Mouse (Mus musculus) cerebellum, adult (tissue): ENCODE measurements around the gene Tbx21.
A peak's percentile ranks its signal among the peaks of the same experiment; 100 is the strongest.

ENCODE experiments used
- ATAC-seq: cut with Nextera tagmentation; 2 replicates; pipeline ENCODE4 v1.9.2; 2017; ENCODE audit warnings: mild to moderate bottlenecking, moderate library complexity, mixed read lengths; ENCODE audit not compliant: insufficient number of reproducible peaks, low FRiP score, low TSS enrichment

Gene Tbx21

DNA sequence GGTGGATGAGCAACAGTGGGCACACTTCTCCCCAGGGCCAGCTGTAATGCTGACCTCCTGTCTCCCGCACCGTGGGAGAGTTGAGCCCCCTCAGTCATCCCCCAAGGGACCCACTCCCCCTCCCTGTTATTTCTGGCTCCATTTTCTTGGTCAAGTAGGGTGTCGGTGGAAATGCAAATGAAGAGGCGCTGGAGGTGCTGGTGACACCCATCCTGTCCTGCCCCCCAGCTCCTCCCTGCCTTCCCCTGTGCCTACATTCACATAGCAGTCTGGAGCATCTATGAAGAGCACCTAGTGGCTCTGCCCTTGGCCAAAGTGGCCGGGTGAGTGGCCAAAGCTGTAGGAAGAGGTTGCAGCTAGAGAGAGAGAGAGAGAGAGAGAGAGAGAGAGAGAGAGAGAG lies 18.1 kb upstream of the Tbx21 start:
- ATAC-seq: no peak

DNA sequence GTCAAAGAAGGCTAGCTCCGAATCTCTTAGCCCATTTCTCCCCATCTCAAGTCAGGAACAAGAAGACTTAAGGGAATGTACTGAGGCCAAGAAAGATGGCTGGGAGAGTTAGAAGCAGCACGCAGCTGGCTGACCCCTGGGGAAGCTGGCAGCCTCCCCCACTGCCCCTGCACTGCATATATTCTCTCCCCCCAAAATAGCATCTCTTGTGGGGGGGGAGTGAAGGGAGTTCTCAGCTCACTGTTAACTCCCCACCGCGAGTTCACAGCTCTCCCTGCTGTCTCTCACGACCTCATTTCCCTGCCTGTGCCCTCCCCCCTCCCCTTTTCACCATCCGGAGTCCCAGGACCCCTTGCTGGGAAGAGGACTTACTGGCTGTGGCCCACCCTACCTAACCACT lies 17.1 kb upstream of the Tbx21 start:
- no peak for ATAC-seq

DNA sequence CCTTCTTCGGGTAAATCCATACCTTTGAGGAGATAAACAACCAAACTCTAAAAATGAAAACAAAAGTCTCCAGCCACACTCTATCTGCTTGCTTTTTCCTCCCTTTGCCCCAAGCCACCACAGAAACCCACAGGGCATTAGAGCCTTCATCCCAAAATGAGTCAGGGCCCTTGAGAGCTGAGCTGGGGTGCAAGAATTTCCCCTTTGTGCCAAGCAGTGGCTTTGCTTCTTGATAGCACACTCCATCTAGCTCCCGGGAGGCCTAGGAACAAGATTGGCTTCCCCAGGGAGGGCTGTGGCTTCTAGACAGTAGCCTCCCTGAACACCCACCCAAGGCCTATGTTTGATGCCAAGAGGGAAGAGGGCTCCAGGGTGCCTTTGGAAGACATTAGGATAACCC lies 16.6 kb upstream of the Tbx21 start:
- no peak for ATAC-seq

DNA sequence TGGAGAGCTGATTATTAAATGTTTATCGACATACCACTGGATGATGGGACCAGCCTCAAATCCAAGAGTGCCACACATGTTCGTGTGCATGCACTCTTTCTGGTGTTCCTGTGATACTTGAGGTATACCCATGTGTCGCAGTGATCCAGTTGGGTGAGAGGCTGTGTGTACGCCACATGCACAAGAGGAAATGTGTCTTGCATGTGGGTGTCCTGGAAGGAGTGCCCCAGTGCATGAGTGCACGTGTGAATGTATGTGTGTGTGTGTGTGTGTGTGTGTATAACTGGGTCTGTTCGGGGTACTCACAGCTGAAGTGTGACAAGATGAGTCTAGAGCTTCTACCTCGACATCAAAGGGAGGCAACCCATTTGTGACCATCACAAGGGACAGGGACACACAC lies 15.2 kb upstream of the Tbx21 start:
- ATAC-seq: no peak

DNA sequence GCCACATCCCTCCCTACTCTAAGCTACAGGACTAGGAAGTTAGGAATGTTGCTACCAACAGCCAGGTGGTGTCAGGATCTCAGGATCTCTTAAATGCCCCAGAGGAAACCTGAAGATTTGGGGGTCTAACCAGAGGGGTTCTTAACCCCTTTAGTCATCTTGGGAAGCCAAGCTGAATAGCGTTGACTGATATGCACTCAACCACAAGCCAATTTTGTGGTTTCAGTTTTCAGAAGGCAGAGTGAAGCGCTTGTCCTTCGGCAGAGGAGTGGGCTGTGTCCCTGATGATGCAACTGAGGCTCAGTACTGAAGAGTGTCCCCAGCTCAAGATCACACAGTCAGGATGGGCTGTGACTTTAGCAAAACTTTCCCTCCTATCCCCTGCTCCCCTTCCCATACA lies 13.8 kb upstream of the Tbx21 start:
- ATAC-seq: no peak

DNA sequence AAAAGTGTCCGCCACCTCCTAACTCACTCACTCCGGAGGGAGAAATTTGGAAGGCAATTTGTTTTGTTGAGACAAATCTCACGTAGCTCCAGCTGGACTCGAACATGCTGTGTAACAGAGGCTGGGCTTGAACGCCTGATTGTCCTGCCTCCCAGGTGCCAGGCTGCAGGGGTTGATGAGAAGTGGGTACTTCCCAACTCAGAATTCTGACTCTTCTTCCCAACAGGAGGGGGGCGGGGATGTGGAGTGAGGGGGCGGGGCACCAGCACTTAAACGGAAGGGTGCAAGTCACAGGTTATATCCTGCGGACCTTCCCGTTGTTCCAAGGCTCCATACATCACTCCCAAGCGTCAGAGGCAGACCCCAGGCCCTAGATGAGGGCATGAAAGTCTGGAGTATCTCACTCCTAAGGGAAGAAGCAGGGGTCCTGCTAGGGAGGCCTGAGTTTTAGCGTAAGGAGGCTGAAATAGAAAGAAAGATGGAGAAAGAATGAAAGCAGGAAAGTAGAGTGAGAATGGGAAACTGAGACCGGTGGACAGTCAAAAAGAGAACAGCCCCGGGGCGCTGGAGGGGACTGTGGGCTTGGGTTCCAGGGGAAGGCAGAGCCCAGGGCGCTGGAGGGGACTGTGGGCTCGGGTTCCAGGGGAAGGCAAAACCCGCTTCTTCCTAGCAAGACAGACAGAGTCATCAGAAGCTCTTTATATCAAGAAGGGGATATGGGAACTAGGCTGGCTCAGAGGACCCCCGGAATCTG lies 12.5 kb upstream of the Tbx21 start:
- no peak for ATAC-seq

DNA sequence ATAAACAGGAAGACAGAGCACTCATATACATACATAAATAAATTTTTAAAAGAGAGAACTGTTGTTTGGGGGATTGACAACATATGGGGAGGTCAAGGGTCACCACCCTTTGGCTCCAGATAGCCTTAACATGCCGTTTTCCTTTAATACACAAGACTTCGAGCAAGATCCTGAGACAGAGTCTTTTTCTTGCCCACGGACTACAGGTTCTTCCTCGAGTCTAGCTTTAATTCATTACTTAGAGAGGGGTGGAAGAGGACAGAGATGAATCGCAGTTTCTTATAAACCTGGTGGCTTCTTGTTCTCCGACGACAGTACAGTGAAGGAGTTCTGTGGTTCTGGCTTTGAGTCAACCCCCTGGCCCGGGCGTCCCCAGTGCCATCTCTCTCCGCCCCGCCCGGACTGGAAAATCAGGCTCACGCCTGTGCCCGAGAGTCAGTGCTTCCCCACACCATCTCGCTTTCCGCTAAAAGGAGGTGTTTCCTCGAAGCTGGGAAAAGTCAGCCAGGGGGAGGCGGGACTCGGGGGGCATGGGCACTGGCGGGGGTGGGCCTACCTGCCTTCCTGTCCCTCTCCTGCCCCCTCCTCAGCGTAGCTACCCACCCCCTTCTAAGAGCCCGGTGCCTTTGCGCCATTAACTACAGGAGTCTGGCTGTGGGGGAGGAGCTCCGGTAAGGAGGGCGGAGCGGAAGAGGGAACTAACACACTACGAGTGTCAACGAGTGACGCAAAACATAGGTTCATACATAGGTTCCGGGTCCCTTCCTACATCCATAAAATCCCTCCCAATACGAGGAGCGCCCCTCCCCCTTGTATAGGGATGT lies 11.7 kb upstream of the Tbx21 start:
- no peak for ATAC-seq

DNA sequence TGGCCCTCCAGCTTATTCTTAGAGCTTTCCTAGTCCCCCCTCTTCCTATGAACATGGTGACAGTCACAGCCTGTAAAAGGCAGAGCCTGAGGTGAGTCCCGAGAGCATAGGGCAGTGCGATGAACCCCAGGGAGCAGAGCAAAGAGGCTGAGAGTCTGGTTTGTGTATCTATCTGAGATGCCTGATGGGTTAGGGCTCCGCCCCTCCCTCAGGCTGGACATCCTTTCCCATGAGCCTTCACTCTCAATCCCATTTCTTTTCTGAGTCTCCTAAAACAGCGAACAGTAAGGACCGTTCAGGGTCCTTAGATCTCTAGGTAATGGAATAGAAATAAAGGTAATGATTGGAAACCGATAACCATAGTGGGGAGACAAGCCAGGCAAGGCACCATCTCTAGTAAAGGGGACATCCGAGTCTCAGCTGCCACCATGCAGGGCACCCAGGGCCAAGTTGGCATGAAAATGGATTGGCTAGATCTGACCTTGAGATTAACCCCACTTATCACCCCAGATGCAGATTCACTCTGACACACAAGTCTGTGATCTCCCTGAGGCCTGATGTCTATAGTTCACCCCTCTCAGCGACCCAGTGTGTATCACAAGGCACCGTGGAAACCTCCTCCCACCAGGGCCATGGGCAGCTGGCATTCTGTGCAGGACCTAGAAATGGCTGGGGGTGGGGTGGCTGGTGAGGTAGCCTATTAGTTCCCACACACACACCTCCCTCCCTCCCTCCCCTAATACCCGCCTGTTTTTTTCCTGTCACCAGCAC lies 9.3 kb upstream of the Tbx21 start:
- no peak for ATAC-seq

DNA sequence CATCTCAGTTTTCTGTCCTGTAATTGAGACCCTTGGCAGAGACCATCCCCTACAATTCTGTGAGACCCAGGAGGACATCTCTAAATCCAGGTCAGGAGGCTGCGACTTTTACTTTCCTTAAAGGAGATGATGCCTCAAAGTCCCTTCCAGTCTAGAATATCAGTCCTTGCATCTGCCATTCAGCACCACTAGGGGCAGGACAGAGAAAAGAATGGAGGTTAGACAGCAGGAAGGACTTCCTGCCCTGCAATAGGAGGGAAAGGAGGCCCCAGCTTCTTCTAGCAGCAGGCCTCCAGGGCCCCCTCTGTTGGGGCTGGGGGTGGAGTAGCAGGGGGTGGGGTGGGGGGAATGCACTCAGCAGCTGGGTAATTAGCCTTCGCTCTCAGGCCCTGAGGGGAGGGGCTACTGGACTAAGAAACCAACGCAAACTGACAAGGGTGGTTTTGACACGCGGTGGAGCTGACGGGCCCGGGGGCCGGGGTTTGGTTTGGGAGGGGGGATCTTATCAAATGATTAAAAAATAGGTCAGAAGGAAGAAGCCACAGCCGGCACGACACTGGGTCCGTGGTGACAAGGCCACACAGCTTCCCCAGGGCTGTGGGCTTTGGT lies 8.3 kb upstream of the Tbx21 start:
- no peak for ATAC-seq

DNA sequence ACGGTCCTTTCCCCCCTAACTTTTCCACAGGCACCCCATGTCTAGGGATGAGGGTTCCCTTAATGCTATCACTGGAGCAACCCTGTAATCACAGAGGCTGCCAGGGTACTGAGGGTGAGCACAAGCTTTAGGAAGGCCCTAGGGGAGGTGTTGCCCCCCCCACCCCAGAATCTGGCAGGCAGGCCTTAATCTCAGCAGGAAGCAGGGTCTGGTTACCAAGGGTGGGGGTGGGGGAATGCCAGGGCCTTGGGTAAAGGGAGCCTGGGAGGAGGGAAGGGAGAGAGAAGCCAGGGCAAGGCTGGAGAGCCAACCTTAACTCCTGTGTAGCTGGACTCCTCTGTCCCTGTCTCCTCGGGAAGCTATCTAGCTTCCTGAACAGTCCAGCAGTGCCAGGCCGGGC lies 5.5 kb upstream of the Tbx21 start:
- no peak for ATAC-seq

DNA sequence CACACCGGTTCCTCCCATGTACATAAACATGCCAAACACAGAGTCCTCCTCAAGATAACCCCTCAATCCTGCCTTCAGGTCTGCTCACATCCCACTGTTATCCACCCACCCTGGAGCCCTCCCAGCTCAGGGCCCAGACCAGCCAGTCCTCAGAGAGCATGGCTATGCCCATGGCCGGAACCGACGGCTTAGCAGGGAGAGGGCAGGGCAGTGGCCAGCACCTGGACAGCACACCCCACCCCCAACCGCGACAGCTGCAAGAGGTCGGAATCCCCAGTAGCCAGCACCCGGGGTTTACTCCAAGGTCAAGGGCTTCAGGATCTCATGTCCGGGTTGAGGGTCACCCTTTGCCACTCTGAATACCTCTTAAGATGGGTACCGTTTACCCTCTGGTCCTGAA lies 5.1 kb upstream of the Tbx21 start:
- no peak for ATAC-seq

DNA sequence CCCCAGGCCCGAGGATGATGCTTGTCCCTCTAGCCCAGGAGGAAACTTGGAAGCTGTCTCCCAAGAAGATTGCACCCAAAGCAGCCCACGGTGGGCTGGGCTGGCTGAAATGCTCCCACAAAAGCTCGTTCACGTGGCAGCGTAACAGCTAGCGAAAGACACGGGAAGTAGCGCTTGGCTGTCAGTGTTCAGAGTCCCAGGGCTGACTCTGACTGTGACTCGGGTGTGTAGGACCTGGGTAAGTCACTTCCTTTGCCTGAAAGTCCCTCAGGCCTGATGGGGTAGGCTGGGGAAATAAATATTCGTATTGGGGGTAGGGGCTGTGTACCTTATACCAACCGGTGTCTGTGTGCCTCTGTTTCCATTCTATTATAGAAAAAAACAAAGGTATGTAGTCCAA lies 666 bp upstream of the Tbx21 start:
- ATAC-seq: no peak

DNA sequence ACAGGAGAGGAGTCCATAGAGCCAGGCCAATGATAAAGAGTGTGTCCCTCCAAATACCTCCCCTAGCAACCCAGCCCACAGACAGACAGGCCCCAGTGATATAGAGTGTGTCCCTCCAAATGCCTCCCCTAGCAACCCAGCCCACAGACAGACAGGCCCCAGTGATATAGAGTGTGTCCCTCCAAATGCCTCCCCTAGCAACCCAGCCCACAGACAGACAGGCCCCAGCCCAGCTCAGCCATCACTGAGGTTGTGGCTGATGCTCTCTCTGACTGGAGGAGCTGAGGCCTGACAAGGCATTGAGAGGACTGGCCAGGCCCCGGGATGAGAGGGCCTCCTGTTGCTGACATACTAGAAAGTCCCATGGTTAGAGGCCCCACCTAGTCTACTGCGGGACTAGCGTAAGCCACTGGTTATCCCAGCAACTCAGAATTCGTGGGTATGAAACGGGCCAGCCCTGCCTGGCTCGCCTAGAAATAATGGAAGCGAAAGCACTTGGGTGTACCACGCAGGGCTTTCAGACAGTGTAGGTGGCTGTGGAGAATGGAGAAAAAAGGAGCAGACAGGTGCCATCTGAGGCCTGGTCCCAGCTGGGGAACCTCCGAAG lies 2.5 kb downstream of the Tbx21 start:
- no peak for ATAC-seq

DNA sequence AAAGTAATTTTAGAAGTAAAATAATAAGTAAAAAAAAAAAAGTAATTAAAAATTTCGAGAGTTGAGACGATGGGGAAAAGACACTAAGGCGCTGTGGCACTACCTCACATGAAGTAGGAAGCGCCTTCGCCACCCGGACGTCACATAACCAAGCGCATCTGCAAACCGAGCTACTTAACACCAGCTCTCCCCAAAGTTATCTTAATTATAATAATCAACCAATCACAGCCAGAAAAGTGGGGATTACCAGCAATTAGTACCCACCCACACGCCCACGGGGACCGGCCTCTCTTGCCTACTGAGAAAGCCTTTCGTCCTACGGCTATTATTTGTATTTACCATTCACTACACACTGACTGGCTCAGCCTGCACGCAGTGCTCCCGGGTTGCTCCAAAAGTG lies 6.2 kb downstream of the Tbx21 start:
- ATAC-seq: no peak

DNA sequence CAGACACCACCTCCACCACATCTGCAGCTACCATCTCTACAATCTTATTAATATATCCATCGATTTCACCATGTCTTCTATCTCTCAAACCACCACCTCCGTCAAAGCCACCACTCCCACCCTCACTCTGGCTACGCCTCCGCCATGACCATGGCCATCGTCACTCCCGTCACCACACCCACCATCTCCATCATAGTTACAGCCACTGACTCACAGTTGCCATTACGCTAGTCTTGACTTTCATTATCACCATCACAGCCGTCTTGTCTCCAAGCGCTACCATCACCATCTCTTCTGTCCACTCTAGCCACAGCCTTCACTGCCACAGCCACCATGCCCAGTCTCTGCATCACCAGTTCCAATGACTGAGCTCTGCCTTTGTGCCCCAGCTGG lies 11.0 kb downstream of the Tbx21 start:
- no peak for ATAC-seq

DNA sequence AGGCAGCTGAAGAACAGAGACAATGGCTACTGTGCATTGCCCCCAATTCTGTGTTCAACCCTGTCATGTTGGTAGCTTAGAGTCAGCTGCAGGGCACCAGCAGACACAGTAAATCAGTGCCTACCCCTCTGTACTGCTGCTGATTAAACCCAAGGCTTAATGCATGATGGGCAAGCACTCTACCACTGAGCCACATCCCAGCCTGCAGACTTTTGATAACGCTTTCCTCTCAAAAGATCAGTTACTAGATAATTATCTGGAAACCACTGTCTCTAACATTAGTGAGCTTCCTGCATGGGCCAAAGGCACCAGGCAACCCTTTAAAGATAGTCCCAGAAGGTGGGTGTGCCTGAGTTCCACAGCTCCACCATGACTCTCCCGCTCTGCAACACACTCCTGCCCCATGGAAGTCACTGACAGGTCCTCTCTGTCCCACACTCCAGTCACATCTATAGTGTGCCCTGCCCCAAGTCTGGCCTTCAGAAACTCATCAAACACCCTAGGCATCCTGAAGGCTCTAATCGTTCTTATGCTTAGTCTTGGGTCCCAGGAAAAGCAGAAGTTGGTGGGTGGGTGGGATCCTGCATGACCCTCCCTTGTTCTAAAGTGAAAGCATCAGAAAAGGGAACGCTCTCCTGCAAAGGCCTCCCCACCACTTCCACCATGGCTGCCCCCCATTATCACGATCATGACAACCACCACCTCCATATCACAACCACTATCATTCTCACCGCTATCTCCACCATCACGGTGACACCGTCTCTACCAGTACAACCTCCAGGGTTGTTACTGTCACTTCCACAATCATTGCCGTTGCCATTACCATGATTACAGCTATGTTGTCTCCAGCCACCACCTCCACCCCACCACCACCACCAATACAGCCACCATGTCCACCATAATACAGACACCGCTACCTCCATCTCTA lies 11.7 kb downstream of the Tbx21 start:
- no peak for ATAC-seq

DNA sequence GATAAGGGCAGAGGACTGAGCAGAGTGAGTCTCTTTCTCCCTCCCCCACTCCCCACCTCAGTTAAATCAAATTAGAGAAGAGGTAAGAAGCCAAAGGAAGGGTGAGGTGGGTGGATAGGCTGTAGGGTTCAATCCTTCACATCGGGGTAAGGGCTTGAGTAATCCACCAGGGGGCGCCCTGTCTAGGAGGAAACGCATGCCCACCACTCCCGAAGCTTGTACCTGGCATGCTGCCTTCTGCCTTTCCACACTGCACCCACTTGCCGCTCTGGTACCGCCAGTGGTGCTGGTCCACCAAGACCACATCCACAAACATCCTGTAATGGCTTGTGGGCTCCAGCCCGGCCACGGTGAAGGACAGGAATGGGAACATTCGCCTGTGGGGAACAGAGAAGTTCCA lies 13.4 kb downstream of the Tbx21 start:
- peak; percentile 49; the same call in 1 of the 2 replicates for ATAC-seq

DNA sequence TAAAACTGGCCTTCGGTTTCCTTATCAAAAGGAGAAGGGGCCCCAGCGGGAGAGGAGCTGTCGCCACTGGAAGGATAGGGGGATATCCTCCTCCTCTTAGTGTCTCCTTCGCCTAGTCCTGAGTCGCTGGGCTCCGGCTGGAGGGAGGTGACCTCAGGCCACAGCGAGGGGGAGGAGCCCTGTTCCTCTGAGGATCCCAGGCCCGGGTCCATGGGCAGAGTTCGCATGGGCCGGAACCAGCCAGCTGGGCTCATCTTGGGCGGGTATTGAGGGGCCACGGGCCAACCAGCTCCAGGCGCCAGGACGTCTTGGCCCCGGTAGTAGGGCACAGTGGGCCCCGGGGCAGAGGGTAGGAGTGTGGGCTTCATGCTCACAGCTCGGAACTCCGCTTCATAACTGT lies 16.3 kb downstream of the Tbx21 start:
- no peak; the same call in 1 of the 2 replicates for ATAC-seq

DNA sequence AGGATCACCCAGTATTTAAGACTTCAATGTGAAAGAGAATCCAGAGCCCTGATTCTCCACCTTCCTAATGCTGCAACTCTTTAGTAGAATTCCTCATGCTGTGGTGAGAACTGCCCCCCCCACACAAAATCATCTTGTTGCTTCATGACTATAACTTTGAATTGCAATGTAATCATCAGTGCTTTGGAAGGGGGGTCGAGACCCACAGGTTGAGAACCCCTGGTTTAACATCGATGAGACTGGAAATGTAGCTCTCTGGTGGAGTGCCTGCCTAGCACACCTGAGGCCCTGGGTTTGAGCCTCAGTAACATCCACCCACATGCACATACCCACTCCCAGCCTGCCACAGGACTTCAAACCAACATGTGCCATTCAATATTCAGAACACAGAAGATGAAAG lies 20.5 kb downstream of the Tbx21 start:
- no peak for ATAC-seq
